8 mouse cellular contexts compared by ENCODE assay signal in the genomic region with DNA sequence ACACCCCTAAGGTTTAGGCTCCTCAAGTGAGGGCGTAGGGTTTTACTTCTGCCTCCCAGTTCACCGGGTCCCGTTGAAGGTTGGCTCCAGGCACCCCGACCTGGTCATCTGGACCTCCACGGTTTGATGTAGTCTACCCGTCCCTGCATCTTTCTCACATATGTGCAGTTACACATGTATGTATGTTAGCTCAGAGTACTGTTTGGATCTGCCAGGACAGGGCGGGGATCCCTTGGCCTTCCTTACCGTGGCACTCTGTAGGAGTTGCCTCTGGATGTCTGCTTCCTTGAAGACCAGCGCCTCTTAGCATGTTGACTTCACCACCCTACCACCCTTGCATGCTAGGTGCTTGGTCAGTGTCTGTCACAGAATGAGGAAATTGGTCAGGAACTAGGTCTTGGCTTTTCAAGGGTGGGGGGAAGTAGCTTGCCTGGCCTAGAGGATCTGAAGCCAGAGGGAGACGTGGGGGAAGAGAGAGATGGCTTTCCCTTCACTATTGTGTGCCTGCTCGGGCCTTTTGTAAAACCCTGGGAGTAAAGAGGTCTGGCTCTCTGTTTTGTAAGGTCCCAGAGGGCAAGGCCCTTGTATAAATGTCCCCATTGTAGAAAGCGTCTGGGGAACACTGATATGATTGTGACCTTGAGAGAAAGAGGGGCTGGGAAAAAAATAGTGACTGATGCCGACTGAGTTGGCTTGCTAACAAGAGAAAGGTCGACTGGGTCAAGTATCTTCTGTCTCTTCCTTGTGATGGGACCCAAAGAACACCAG. TPM values are rescaled to one million over a fixed set of nuclear protein-coding genes. Genes with fewer than 3 reads are reported as not detected.
DNase-seq lines count a peak whose midpoint lies in the region; ATAC-seq and TF ChIP-seq lines count a peak whose summit lies in the region.

No protein-coding gene starts in this region.

- 13% methylated on average over 14 of the region's 14 CpGs for WGBS in forebrain, embryonic 13.5 days
- 11% methylated on average over 14 of the region's 14 CpGs for WGBS in intestine, embryonic 14.5 days
- WGBS in liver, postnatal 0 days (ENCODE audit: insufficient replicate concordance), result 3% methylated on average over 14 of the region's 14 CpGs
- WGBS in neural tube, embryonic 11.5 days, result 19% methylated on average over 14 of the region's 14 CpGs

- H3K9ac ChIP-seq in forebrain, embryonic 13.5 days, result peak overlapping the region; percentile 87
- peak overlapping the region; percentile 89 for H3K9ac ChIP-seq in intestine, embryonic 14.5 days (ENCODE audit: low read length)
- peak overlapping the region; percentile 93 for H3K9ac ChIP-seq in liver, postnatal 0 days (replicated peaks)
- H3K9ac ChIP-seq in neural tube, embryonic 11.5 days (ENCODE audit: low read length), result peak overlapping the region; percentile 96

- DNase-seq in adrenal gland, postnatal 10 days, result peak; percentile 51
- no peak for DNase-seq in adrenal gland, adult 2 months
- DNase-seq in intestine, embryonic 14.5 days (ENCODE audit: low spot score), result no peak
- peak; percentile 54 for DNase-seq in liver, postnatal 0 days
- peak; percentile 38 for DNase-seq in neural tube, embryonic 11.5 days (ENCODE audit: low spot score)
- DNase-seq in gastrocnemius, postnatal 25 days, result no peak

- peaks cover 14% of the 10 kb centered on the region for H3K36me3 ChIP-seq in forebrain, embryonic 13.5 days (ENCODE audit: poor library complexity, severe bottlenecking)
- H3K36me3 ChIP-seq in intestine, embryonic 14.5 days (ENCODE audit: control insufficient read depth, insufficient read depth, low read length), result no peaks in the 10 kb centered on the region
- peaks cover 4% of the 10 kb centered on the region for H3K36me3 ChIP-seq in liver, postnatal 0 days (replicated peaks; ENCODE audit: insufficient read depth, low read length)
- H3K36me3 ChIP-seq in neural tube, embryonic 11.5 days (ENCODE audit: control insufficient read depth, insufficient read depth, low read length), result no peaks in the 10 kb centered on the region

- no peaks in the 10 kb centered on the region for H3K9me3 ChIP-seq in forebrain, embryonic 13.5 days (replicated peaks)
- H3K9me3 ChIP-seq in intestine, embryonic 14.5 days (ENCODE audit: control insufficient read depth, low read length), result no peaks in the 10 kb centered on the region
- H3K9me3 ChIP-seq in liver, postnatal 0 days (ENCODE audit: low read length), result no peaks in the 10 kb centered on the region
- H3K9me3 ChIP-seq in neural tube, embryonic 11.5 days (ENCODE audit: control insufficient read depth, low read length), result no peaks in the 10 kb centered on the region

- peak overlapping the region; percentile 77 for H3K4me3 ChIP-seq in forebrain, embryonic 13.5 days
- H3K4me3 ChIP-seq in intestine, embryonic 14.5 days (ENCODE audit: low read depth, low read length), result peak overlapping the region; percentile 80
- peak overlapping the region; percentile 94 for H3K4me3 ChIP-seq in liver, postnatal 0 days (ENCODE audit: low read depth, low read length)
- H3K4me3 ChIP-seq in neural tube, embryonic 11.5 days (ENCODE audit: low read depth, low read length), result peak overlapping the region; percentile 74

- H3K27me3 ChIP-seq in forebrain, embryonic 13.5 days, result no peaks in the 10 kb centered on the region
- H3K27me3 ChIP-seq in intestine, embryonic 14.5 days (replicated peaks; ENCODE audit: control insufficient read depth, insufficient read depth, low read length), result no peaks in the 10 kb centered on the region
- no peaks in the 10 kb centered on the region for H3K27me3 ChIP-seq in liver, postnatal 0 days (ENCODE audit: insufficient read depth, low read length)
- no peaks in the 10 kb centered on the region for H3K27me3 ChIP-seq in neural tube, embryonic 11.5 days (ENCODE audit: control insufficient read depth, insufficient read depth, low read length)

- H3K27ac ChIP-seq in forebrain, embryonic 13.5 days, result peak overlapping the region; percentile 97
- peak overlapping the region; percentile 99 for H3K27ac ChIP-seq in intestine, embryonic 14.5 days (ENCODE audit: low read depth)
- peak overlapping the region; percentile 99 for H3K27ac ChIP-seq in liver, postnatal 0 days (ENCODE audit: low read depth)
- H3K27ac ChIP-seq in neural tube, embryonic 11.5 days (ENCODE audit: low read depth, low read length), result peak overlapping the region; percentile 99

- no peak for TF ChIP-seq CTCF in liver, postnatal 0 days (IDR thresholded peaks at IDR 0.05; ENCODE audit: low read depth)

- peaks cover 24% of the 10 kb centered on the region for H3K4me1 ChIP-seq in forebrain, embryonic 13.5 days
- H3K4me1 ChIP-seq in intestine, embryonic 14.5 days (replicated peaks; ENCODE audit: control insufficient read depth, insufficient read depth, low read length), result peaks cover 15% of the 10 kb centered on the region
- peaks cover 70% of the 10 kb centered on the region for H3K4me1 ChIP-seq in liver, postnatal 0 days (ENCODE audit: insufficient read depth)
- peaks cover 16% of the 10 kb centered on the region for H3K4me1 ChIP-seq in neural tube, embryonic 11.5 days (ENCODE audit: control insufficient read depth, insufficient read depth, low read length)

- 0 out of 2 replicates have a peak, but pooled peaks have one; percentile 18 for TF ChIP-seq EP300 in liver, postnatal 0 days (IDR thresholded peaks at IDR 0.05; ENCODE audit: low read depth)

- ATAC-seq in activated CD4-positive, CD25-positive, alpha-beta regulatory T cell, adult 4 months, result peak; percentile 7
- ATAC-seq in forebrain, embryonic 13.5 days, result peak; percentile 13; the same call in 1 of the 2 replicates
- ATAC-seq in intestine, embryonic 14.5 days (replicated peaks; ENCODE audit: low FRiP score, low TSS enrichment, low read depth), result 0 out of 2 replicates have a peak, but pooled peaks have one; percentile 17
- peak; percentile 18; the same call in 1 of the 2 replicates for ATAC-seq in liver, postnatal 0 days
- ATAC-seq in neural tube, embryonic 11.5 days (ENCODE audit: insufficient read depth, low FRiP score, low TSS enrichment), result 0 out of 2 replicates have a peak, but pooled peaks have one; percentile 11

- peak overlapping the region; percentile 93 for H3K4me2 ChIP-seq in forebrain, embryonic 13.5 days
- H3K4me2 ChIP-seq in intestine, embryonic 14.5 days (ENCODE audit: low read length), result peak overlapping the region; percentile 88
- peak overlapping the region; percentile 83 for H3K4me2 ChIP-seq in liver, postnatal 0 days (ENCODE audit: low read depth, low read length)
- peak overlapping the region; percentile 95 for H3K4me2 ChIP-seq in neural tube, embryonic 11.5 days (ENCODE audit: low read depth)

RNA-seq across cellular contexts. Expression of gene Tab1, which starts 0.9 kb away (rescaled TPM):
- total RNA-seq in adrenal gland, postnatal 10 days (2021), result 10 to 100 TPM; 16.3 to 28.9 TPM
- total RNA-seq in adrenal gland, adult 2 months (2021), result 10 to 100 TPM; 11.4 to 23.2 TPM
- 19.6 and 23.4 TPM in 2 replicates for polyA plus RNA-seq in adrenal gland, adult 2 months (2012; rRNA removed)
- polyA plus RNA-seq in activated CD4-positive, CD25-positive, alpha-beta regulatory T cell, adult 4 months (2017; shearing (Covaris generic)), result 10 to 100 TPM; 10.7 to 14.5 TPM
- polyA plus RNA-seq in forebrain, embryonic 13.5 days (2015; fragmentation: Nextera tagmentation; extraction: Ambion mirVana), result 36.6 and 42.4 TPM in 2 replicates
- polyA plus RNA-seq in intestine, embryonic 14.5 days (2014; fragmentation: Nextera tagmentation; extraction: Ambion mirVana), result 36.1 and 37.5 TPM in 2 replicates
- polyA plus RNA-seq in liver, postnatal 0 days (2015; fragmentation: Nextera tagmentation; extraction: Ambion mirVana), result 7.0 and 7.5 TPM in 2 replicates
- polyA plus RNA-seq in neural tube, embryonic 11.5 days (2014; fragmentation: Nextera tagmentation; extraction: Ambion mirVana), result 35.7 and 36.0 TPM in 2 replicates
- 10 to 100 TPM; 13.8 to 14.6 TPM for total RNA-seq in gastrocnemius, postnatal 25 days (2021)

RNA-seq across cellular contexts. Expression of gene Mgat3, which starts 39.7 kb away (rescaled TPM):
- total RNA-seq in adrenal gland, postnatal 10 days (2021), result 1 to 10 TPM; 6.0 to 8.0 TPM
- total RNA-seq in adrenal gland, adult 2 months (2021), result 10 to 100 TPM in 1 of 2 experiments, 1 to 10 TPM in 1; 7.6 to 12.4 TPM
- 8.1 and 8.2 TPM in 2 replicates for polyA plus RNA-seq in adrenal gland, adult 2 months (2012; rRNA removed)
- polyA plus RNA-seq in activated CD4-positive, CD25-positive, alpha-beta regulatory T cell, adult 4 months (2017; shearing (Covaris generic)), result under 1 TPM in 1 of 2 experiments, not detected in 1; 0.13 TPM
- 7.3 and 7.8 TPM in 2 replicates for polyA plus RNA-seq in forebrain, embryonic 13.5 days (2015; fragmentation: Nextera tagmentation; extraction: Ambion mirVana)
- 10.5 and 11.1 TPM in 2 replicates for polyA plus RNA-seq in intestine, embryonic 14.5 days (2014; fragmentation: Nextera tagmentation; extraction: Ambion mirVana)
- polyA plus RNA-seq in liver, postnatal 0 days (2015; fragmentation: Nextera tagmentation; extraction: Ambion mirVana), result 0.12 and 0.14 TPM in 2 replicates
- 11.6 and 12.3 TPM in 2 replicates for polyA plus RNA-seq in neural tube, embryonic 11.5 days (2014; fragmentation: Nextera tagmentation; extraction: Ambion mirVana)
- total RNA-seq in gastrocnemius, postnatal 25 days (2021), result 1 to 10 TPM in 1 of 2 experiments, under 1 TPM in 1; 0.87 to 1.1 TPM

RNA-seq across cellular contexts. Expression of gene Rpl3, which starts 42.2 kb away (rescaled TPM):
- total RNA-seq in adrenal gland, postnatal 10 days (2021), result 100 to 1,000 TPM; 672 to 709 TPM
- 100 to 1,000 TPM; 376 to 618 TPM for total RNA-seq in adrenal gland, adult 2 months (2021)
- polyA plus RNA-seq in adrenal gland, adult 2 months (2012; rRNA removed), result 500 and 520 TPM in 2 replicates
- 1,000 to 10,000 TPM; 4,172 to 4,641 TPM for polyA plus RNA-seq in activated CD4-positive, CD25-positive, alpha-beta regulatory T cell, adult 4 months (2017; shearing (Covaris generic))
- polyA plus RNA-seq in forebrain, embryonic 13.5 days (2015; fragmentation: Nextera tagmentation; extraction: Ambion mirVana), result 733 and 735 TPM in 2 replicates
- 1,482 and 1,532 TPM in 2 replicates for polyA plus RNA-seq in intestine, embryonic 14.5 days (2014; fragmentation: Nextera tagmentation; extraction: Ambion mirVana)
- polyA plus RNA-seq in liver, postnatal 0 days (2015; fragmentation: Nextera tagmentation; extraction: Ambion mirVana), result 394 and 407 TPM in 2 replicates
- 1,003 and 1,056 TPM in 2 replicates for polyA plus RNA-seq in neural tube, embryonic 11.5 days (2014; fragmentation: Nextera tagmentation; extraction: Ambion mirVana)
- 10 to 100 TPM; 48.4 to 80.1 TPM for total RNA-seq in gastrocnemius, postnatal 25 days (2021)

RNA-seq across cellular contexts. Expression of gene Syngr1, which starts 42.7 kb away (rescaled TPM):
- total RNA-seq in adrenal gland, postnatal 10 days (2021), result 10 to 100 TPM; 30.2 to 35.0 TPM
- total RNA-seq in adrenal gland, adult 2 months (2021), result 10 to 100 TPM; 24.4 to 47.8 TPM
- 86.9 and 119 TPM in 2 replicates for polyA plus RNA-seq in adrenal gland, adult 2 months (2012; rRNA removed)
- polyA plus RNA-seq in activated CD4-positive, CD25-positive, alpha-beta regulatory T cell, adult 4 months (2017; shearing (Covaris generic)), result 1 to 10 TPM in 1 of 2 experiments, not detected in 1; 1.4 TPM
- 21.5 and 22.8 TPM in 2 replicates for polyA plus RNA-seq in forebrain, embryonic 13.5 days (2015; fragmentation: Nextera tagmentation; extraction: Ambion mirVana)
- 20.7 and 24.3 TPM in 2 replicates for polyA plus RNA-seq in intestine, embryonic 14.5 days (2014; fragmentation: Nextera tagmentation; extraction: Ambion mirVana)
- polyA plus RNA-seq in liver, postnatal 0 days (2015; fragmentation: Nextera tagmentation; extraction: Ambion mirVana), result 10.3 and 10.4 TPM in 2 replicates
- 8.7 TPM in 2 replicates for polyA plus RNA-seq in neural tube, embryonic 11.5 days (2014; fragmentation: Nextera tagmentation; extraction: Ambion mirVana)
- 10 to 100 TPM; 34.6 to 37.7 TPM for total RNA-seq in gastrocnemius, postnatal 25 days (2021)

Comparison
In these comparisons a context has a peak if more than half of its experiments do, and no peak if none do; other contexts are left out.
1. DNase-seq: peak in adrenal gland, postnatal 10 days (single experiment), liver, postnatal 0 days (single experiment) and neural tube, embryonic 11.5 days (single experiment); none in adrenal gland, adult 2 months (single experiment), intestine, embryonic 14.5 days (single experiment) and gastrocnemius, postnatal 25 days (single experiment).
2. Peak in every context shown above with its lines, with median percentiles within 50 percentile points of each other: ATAC-seq, H3K27ac ChIP-seq, H3K4me2 ChIP-seq, H3K4me3 ChIP-seq and H3K9ac ChIP-seq.